Mouse (Mus musculus) ES-Bruce4 (cell line): Measurements from ENCODE around the gene Mpig6b.

Experiments used
- CTCF ChIP-seq: IDR thresholded peaks from one replicate; pipeline ENCODE4 v1.8.1; 2011; ENCODE audit warnings: low read depth, low read length
- EP300 ChIP-seq: IDR thresholded peaks from 2 replicates; pipeline ENCODE4 v1.6.1; 2011; ENCODE audit warnings: low read depth, low read length; ENCODE audit not compliant: insufficient read depth
- POLR2A ChIP-seq: IDR thresholded peaks from one replicate; pipeline ENCODE4 v1.8.1; 2011; ENCODE audit warnings: low read length; ENCODE audit not compliant: insufficient read depth

DNA sequence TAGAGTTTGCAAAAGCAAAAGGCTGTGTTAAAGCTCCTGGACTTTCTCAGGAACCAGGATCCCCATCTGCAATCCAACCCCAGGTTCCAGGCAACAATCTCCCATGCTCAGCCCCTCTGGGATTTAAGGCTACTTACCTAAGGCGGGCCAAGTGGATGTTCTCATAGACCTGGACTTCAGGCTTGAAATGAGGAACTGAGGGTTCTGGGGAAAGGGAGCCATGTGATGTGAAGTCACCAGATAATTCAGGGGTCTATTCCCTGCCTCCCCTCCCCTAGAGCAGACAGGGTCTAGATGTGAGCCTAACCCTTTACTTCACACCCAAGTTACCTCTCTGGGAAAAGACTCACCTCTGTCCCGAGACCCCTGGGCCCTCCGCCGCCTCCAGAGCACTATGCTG, 14.7 kb upstream of the Mpig6b start:
- no peak for TF ChIP-seq CTCF
- no peak for TF ChIP-seq POLR2A
- no peak for TF ChIP-seq EP300
